Mouse (Mus musculus) midbrain, embryonic 14.5 days (tissue): ENCODE measurements around the gene Dock6. TPM values are rescaled to one million over a fixed set of nuclear protein-coding genes. Genes with fewer than 3 reads are reported as not detected.

Experiments
- ATAC-seq: fragments of 200-750 bp; cut with Nextera tagmentation; 2 replicates; pipeline ENCODE4 v1.8.0; 2017; ENCODE audit warnings: moderate number of reproducible peaks, moderate library complexity; ENCODE audit not compliant: low FRiP score, low TSS enrichment
- DNase-seq: peaks from one replicate; pipeline ENCODE4 v3.0.0-alpha.2; 2015
- H3K27ac ChIP-seq: fragments of 300-500 bp; sonication (generic); replicated peaks from 2 replicates; pipeline ENCODE4 v1.5.1; 2014; ENCODE audit warnings: mild to moderate bottlenecking, low read depth, low read length, moderate library complexity
- H3K27me3 ChIP-seq: fragments of 300-500 bp; sonication (generic); 2 replicates; pipeline ENCODE4 v1.6.1; 2014; ENCODE audit warnings: low read length, control low read depth, mixed read lengths; ENCODE audit not compliant: control insufficient read depth, insufficient read depth
- H3K36me3 ChIP-seq: fragments of 300-500 bp; sonication (generic); 2 replicates; pipeline ENCODE4 v1.6.1; 2014; ENCODE audit warnings: low read length, control low read depth; ENCODE audit not compliant: control insufficient read depth, insufficient read depth
- H3K4me1 ChIP-seq: fragments of 300-500 bp; sonication (generic); 2 replicates; pipeline ENCODE4 v1.6.1; 2014; ENCODE audit warnings: mild to moderate bottlenecking, antibody characterized with exemption, low read length, control low read depth; ENCODE audit not compliant: control insufficient read depth, insufficient read depth
- H3K4me2 ChIP-seq: fragments of 300-500 bp; sonication (generic); 2 replicates; pipeline ENCODE4 v1.6.1; 2014; ENCODE audit warnings: mild to moderate bottlenecking, low read length, moderate library complexity
- H3K4me3 ChIP-seq: fragments of 300-500 bp; sonication (generic); replicated peaks from 2 replicates; pipeline ENCODE4 v1.5.1; 2014; ENCODE audit warnings: low read depth, low read length
- H3K9ac ChIP-seq: fragments of 300-500 bp; sonication (generic); replicated peaks from 2 replicates; pipeline ENCODE4 v1.6.1; 2014; ENCODE audit warnings: mild to moderate bottlenecking, low read length, moderate library complexity
- H3K9me3 ChIP-seq: fragments of 300-500 bp; sonication (generic); 2 replicates; pipeline ENCODE4 v1.6.1; 2016; ENCODE audit warnings: low read length, control low read depth, mixed read lengths; ENCODE audit not compliant: control insufficient read depth
- WGBS: fragments of 180-500 bp; shearing (Covaris S2); extraction: QIAGEN DNeasy Blood & Tissue Kit; methylation state at CpG from one replicate; pipeline ENCODE4 v1.1.7; 2014; 5-methylcytosine and 5-hydroxymethylcytosine counted together
- polyA plus RNA-seq: library from polyadenylated mRNA; unstranded; fragments of >200 nt; fragmentation: Nextera tagmentation; extraction: Ambion mirVana; gene quantifications from 2 replicates; pipeline ENCODE4 v1.2.1, GENCODE M21; 2014

Gene Dock6
- polyA plus RNA-seq, 1 experiment from 2014 or later: 12.7 TPM

DNA sequence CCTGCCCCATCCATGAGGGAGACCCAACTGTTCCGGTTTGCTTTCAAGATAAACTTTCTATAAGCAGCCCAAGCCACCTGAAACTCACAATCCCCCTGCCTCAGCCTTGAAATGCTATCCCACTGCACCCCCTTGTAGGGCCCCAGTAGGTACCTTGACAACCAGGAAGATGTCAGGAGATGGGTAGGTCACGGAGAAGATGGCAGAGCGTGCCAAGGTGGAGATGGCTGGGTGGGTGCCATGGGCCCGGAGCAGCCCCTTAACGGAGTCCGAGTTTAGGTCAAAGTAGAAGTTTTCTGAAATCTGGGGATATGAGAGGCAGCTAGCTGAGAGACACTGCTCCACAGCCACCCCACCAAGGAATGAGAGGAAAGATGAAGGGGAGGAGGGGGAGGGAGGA, 11.1 kb downstream of the Dock6 start:
- ATAC-seq: no peak
- no peak overlapping the region for H3K27ac ChIP-seq
- WGBS: 94% methylated on average over 6 of the region's 6 CpGs
- H3K4me2 ChIP-seq: no peak overlapping the region
- no peaks in the 10 kb centered on the region for H3K4me1 ChIP-seq
- H3K9me3 ChIP-seq: no peaks in the 10 kb centered on the region
- no peak overlapping the region for H3K9ac ChIP-seq
- H3K4me3 ChIP-seq: no peak overlapping the region
- no peaks in the 10 kb centered on the region for H3K36me3 ChIP-seq
- no peak for DNase-seq
- H3K27me3 ChIP-seq: no peaks in the 10 kb centered on the region

DNA sequence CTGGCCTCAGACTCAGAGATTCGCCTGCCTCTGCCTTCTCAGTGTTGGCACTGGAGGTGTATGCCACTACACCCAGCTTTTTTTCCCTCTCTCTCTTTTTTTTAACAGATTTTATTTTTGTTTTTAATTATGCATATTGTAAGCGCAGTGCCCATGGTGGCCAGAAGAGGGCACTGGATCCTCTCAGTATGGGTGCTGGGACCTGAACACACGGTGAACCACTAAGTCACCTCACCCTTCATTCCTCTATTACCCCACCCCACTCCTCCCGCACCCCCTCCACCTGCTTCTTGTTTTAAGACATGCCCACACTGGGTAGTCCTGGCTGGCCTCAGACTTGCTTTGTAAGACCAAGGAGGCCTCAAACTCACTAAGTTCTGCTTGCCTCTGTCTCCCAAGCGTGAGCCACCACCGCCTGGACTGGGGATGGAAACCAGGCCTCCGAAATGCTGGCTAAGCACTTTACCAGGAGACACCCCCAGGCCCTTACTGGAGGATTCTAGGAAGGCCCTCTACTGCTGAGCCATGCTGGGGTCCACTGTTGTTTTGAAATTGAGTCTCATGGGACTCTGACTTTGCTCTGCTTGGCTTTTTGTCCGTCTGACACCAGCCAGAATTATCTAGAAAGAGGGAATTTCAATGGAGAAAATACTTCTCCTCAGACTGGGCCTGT, 12.2 kb downstream of the Dock6 start:
- DNase-seq: peak; percentile 76
- 57% methylated on average over 8 of the region's 8 CpGs for WGBS
- ATAC-seq: no peak

DNA sequence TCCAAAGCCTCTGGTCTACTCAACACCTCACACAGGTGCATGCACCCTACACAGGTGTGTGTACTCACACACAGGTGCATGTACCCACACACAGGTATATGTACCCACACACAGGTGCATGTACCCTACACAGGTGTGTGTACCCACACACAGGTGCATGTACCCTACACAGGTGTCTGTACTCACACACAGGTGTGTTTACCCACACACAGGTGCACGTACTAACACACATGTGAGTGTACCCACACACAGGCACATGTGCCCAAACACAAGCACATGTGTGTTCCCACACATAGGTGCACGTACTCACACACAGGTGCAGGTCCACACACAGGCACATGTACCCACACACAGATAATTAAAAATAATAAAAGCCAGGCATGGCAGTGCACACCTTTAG, 14.7 kb downstream of the Dock6 start:
- 92% methylated on average over 2 of the region's 2 CpGs for WGBS
- Histone ChIP-seq H3K27ac (no peak overlapping the region), H3K9me3 (no peaks in the 10 kb centered on the region), H3K4me1 (no peaks in the 10 kb centered on the region), H3K4me2 (no peak overlapping the region), H3K27me3 (no peaks in the 10 kb centered on the region), H3K36me3 (no peaks in the 10 kb centered on the region), H3K4me3 (no peak overlapping the region), H3K9ac (no peak overlapping the region)
- ATAC-seq: no peak
- DNase-seq: no peak

More for the DNA sequence above, 12.2 kb downstream of the Dock6 start:
- Histone ChIP-seq H3K4me2 (no peak overlapping the region), H3K27me3 (no peaks in the 10 kb centered on the region), H3K9me3 (no peaks in the 10 kb centered on the region), H3K4me1 (no peaks in the 10 kb centered on the region), H3K36me3 (no peaks in the 10 kb centered on the region), H3K27ac (no peak overlapping the region), H3K4me3 (no peak overlapping the region), H3K9ac (no peak overlapping the region)

DNA sequence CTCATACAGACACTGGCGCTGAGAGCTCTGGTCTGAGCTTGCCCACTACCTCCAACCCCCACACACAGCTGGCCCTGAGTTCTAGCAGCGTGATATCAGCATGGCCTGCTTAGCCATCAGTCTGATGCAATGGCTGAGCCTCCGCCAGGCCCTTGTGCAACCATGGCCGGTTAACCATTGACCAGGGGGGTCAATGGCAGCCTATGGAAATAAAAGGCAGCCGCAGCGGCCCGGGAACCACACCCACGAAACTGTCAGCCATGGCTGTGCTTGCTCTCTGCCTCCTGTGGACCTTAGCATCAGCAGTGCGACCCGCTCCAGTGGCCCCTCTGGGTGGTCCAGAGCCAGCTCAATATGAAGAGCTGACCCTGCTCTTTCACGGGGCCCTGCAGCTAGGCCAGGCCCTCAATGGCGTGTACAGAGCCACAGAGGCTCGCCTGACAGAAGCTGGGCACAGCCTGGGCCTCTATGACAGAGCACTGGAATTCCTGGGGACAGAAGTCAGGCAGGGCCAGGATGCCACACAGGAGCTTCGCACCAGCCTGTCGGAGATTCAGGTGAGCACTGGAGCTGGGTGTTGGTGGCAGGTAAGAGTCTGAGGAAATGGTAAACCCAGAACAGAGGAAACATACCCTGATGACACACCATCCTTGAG, 17.1 kb downstream of the Dock6 start, which contains the start of gene Angptl8:
Gene Angptl8, plus strand, starts transcription at position 253 of the 655 bp plus-strand sequence.
- no peak for DNase-seq
- H3K9me3 ChIP-seq: no peaks in the 10 kb centered on the region
- no peaks in the 10 kb centered on the region for H3K4me1 ChIP-seq
- no peak within 1 kb of the TSS for H3K4me2 ChIP-seq
- H3K36me3 ChIP-seq: no peaks in the 10 kb centered on the region
- H3K4me3 ChIP-seq: no peak within 1 kb of the TSS
- 83% methylated on average over 15 of the region's 15 CpGs for WGBS
- no peak for ATAC-seq
- no peak within 1 kb of the TSS for H3K9ac ChIP-seq
- no peaks in the 10 kb centered on the region for H3K27me3 ChIP-seq
- no peak within 1 kb of the TSS for H3K27ac ChIP-seq

DNA sequence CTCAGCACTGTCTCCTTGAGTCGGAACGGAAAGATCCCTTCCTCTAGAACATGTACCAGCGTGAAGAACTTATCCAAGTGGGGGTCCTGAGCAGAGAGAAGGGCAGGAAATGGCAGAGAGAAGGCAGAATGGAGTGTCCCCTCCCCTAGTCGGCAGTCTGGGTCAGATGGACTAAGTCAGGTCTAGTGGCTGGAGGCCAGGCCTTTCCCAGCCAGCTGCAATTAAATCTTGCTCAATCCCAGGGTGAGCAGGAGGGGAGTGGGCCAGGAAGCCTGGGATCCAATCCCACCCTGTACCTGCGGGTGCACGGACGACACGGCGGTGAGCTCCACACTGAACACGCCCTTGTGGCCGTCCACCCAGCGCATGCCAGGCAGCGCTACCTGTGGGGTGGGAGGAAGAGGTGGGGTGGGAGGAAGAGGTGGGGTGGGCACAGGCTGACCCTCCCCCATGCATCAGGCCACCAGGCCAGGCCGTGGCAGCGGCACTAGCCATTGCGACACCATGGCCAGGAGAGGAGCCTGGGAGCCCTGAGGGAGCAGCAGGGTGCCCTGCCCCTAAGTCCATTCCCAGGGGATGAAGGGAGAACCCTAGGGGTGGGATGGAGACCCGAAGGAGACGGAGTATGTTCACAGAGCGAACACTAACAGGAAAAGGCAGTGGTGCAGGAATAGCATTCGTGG, 20.7 kb downstream of the Dock6 start:
- Histone ChIP-seq H3K4me3 (no peak overlapping the region), H3K27me3 (no peaks in the 10 kb centered on the region), H3K4me2 (no peak overlapping the region), H3K9me3 (no peaks in the 10 kb centered on the region), H3K36me3 (no peaks in the 10 kb centered on the region), H3K27ac (no peak overlapping the region), H3K9ac (no peak overlapping the region), H3K4me1 (no peaks in the 10 kb centered on the region)
- 93% methylated on average over 20 of the region's 20 CpGs for WGBS
- DNase-seq (no peak), ATAC-seq (no peak)

DNA sequence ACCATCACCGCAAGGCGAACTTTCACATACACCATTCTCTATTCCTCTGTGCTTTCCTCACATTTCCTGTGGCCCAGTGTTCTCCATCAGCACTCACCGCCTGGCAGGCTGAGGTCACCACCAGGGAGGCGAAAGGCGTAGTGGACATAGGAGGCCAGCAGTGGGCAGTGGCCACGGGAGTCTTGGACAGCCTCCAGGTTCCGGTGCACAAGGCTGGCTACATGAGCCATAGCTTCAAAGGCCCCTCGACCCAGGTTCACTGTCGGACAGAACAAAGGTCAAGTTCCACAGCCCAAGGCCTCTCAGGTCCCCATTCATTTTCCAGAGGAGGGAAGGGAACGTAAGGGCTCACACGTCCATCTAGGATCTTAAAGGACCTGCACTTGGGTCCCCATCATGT, 21.5 kb downstream of the Dock6 start:
- Histone ChIP-seq H3K36me3 (no peaks in the 10 kb centered on the region), H3K4me1 (no peaks in the 10 kb centered on the region), H3K4me3 (no peak overlapping the region), H3K9ac (no peak overlapping the region), H3K27me3 (no peaks in the 10 kb centered on the region), H3K9me3 (no peaks in the 10 kb centered on the region), H3K4me2 (no peak overlapping the region), H3K27ac (no peak overlapping the region)
- 88% methylated on average over 11 of the region's 11 CpGs for WGBS
- DNase-seq (no peak), ATAC-seq (no peak)

DNA sequence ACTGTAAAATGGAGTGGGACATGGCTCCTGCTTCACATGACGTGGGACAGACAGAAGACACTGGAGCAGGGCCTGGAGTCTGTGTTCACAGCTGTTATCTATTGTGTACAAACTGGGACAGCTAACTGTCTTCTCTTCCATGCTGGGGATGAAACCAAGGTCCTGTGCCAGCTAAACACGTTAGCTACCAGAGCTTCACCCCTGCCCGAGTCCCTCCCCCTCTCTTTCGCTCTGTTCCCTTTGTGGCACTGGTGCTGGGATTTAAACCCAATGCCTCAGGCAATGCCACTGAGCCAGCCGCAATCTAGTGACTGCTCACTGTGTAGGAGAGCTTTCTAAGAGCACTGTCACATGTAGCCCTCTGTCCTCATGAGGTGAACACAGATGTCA, 22.0 kb downstream of the Dock6 start:
- H3K4me3 ChIP-seq: no peak overlapping the region
- H3K4me2 ChIP-seq: no peak overlapping the region
- H3K27me3 ChIP-seq: no peaks in the 10 kb centered on the region
- 78% methylated on average over 5 of the region's 5 CpGs for WGBS
- H3K27ac ChIP-seq: no peak overlapping the region
- no peaks in the 10 kb centered on the region for H3K36me3 ChIP-seq
- ATAC-seq (no peak), DNase-seq (no peak)
- no peaks in the 10 kb centered on the region for H3K9me3 ChIP-seq
- H3K9ac ChIP-seq: no peak overlapping the region
- H3K4me1 ChIP-seq: no peaks in the 10 kb centered on the region

DNA sequence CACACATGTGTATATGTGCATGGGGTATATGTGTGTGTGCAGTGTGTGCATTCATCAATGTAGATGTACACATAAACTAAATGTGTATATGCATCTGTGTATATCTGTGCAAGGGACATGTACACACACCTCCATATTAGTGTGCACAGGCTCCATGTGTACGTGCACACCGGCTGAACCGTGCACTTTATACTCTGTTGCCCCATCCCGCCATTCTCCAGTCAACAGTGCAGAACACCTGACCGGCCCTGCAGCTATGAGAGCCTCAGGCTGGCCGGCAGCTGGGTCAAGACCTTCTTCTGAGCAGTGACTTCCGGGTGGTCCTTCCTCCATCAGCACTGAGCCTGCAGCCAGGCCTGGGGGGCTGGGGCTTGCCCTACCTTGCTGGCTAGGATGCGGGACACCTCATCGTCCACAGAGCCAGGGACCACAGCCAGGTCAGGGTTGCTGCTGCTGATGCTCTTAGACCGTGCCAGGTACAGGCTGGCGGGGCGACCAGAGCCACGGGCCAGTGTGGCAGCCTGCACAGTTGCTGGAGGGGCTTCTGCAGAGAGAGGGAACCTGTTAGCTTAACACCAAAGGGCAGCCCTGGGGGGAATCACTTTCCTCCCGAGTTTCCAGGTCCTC, 22.5 kb downstream of the Dock6 start:
- Histone ChIP-seq H3K4me2 (no peak overlapping the region), H3K4me1 (no peaks in the 10 kb centered on the region), H3K9ac (no peak overlapping the region), H3K27me3 (no peaks in the 10 kb centered on the region), H3K4me3 (no peak overlapping the region), H3K36me3 (no peaks in the 10 kb centered on the region), H3K9me3 (no peaks in the 10 kb centered on the region), H3K27ac (no peak overlapping the region)
- DNase-seq (no peak), ATAC-seq (no peak)
- 87% methylated on average over 14 of the region's 14 CpGs for WGBS
